Mouse (Mus musculus) T-cell, adult 2 months (primary cell): ENCODE measurements around the gene Nap1l1.

Source experiments
- DNase-seq: peaks from one replicate; pipeline ENCODE4 v3.0.0; 2022; ENCODE audit warnings: low spot score

Gene Nap1l1

GRCm38 (mm10) chr10:111516172-111516588 lies 43.2 kb downstream of the Nap1l1 start:
- peak; percentile 57 for DNase-seq

GRCm38 (mm10) chr10:111516804-111517436 lies 43.9 kb downstream of the Nap1l1 start:
- DNase-seq, result peak; percentile 20

GRCm38 (mm10) chr10:111518350-111518749 lies 45.3 kb downstream of the Nap1l1 start:
- DNase-seq, result no peak

- DNase-seq, result no peak
Observed at GRCm38 (mm10) chr10:111519620-111520370, 46.8 kb downstream of the Nap1l1 start.

- DNase-seq, result no peak
Observed at GRCm38 (mm10) chr10:111520621-111521020, 47.6 kb downstream of the Nap1l1 start.

- no peak for DNase-seq
Observed at GRCm38 (mm10) chr10:111521636-111522035, 48.6 kb downstream of the Nap1l1 start.

- no peak for DNase-seq
Observed at GRCm38 (mm10) chr10:111522230-111522629, 49.2 kb downstream of the Nap1l1 start.

- no peak for DNase-seq
Observed at GRCm38 (mm10) chr10:111523894-111524293, 50.9 kb downstream of the Nap1l1 start.

GRCm38 (mm10) chr10:111527057-111527456 lies 54.0 kb downstream of the Nap1l1 start:
- DNase-seq, result no peak

- DNase-seq, result no peak
Observed at GRCm38 (mm10) chr10:111527613-111528012, 54.6 kb downstream of the Nap1l1 start.

- DNase-seq, result no peak
Observed at GRCm38 (mm10) chr10:111528283-111528682, 55.3 kb downstream of the Nap1l1 start.

- DNase-seq, result no peak
Observed at GRCm38 (mm10) chr10:111530398-111530797, 57.4 kb downstream of the Nap1l1 start.

GRCm38 (mm10) chr10:111534691-111535090 lies 61.7 kb downstream of the Nap1l1 start:
- no peak for DNase-seq

- DNase-seq, result no peak
Observed at GRCm38 (mm10) chr10:111537410-111537809, 64.4 kb downstream of the Nap1l1 start.

GRCm38 (mm10) chr10:111539724-111540324 lies 66.8 kb downstream of the Nap1l1 start:
- no peak for DNase-seq

GRCm38 (mm10) chr10:111540678-111541077 lies 67.7 kb downstream of the Nap1l1 start:
- no peak for DNase-seq

- no peak for DNase-seq
Observed at GRCm38 (mm10) chr10:111543106-111543505, 70.1 kb downstream of the Nap1l1 start.

GRCm38 (mm10) chr10:111543781-111544260 lies 70.8 kb downstream of the Nap1l1 start:
- DNase-seq, result no peak

- DNase-seq, result no peak
Observed at GRCm38 (mm10) chr10:111544311-111544710, 71.3 kb downstream of the Nap1l1 start.

- DNase-seq, result no peak
Observed at GRCm38 (mm10) chr10:111545648-111546047, 72.6 kb downstream of the Nap1l1 start.
